Mouse (Mus musculus) hindbrain, embryonic 14.5 days (tissue): ENCODE measurements at regions not wholly inside any gene's neighbourhood (a gene's known extent, or its start where the extent isn't known, plus 50 kb on each side); places are given as distances from the start of the nearest gene placed in this dataset.
A peak's percentile ranks its signal among the peaks of the same experiment; 100 is the strongest.

Experiments
- ATAC-seq: fragments of 200-750 bp; cut with Nextera tagmentation; 2 replicates; pipeline ENCODE4 v1.8.0; 2017; ENCODE audit warnings: moderate number of reproducible peaks, mild to moderate bottlenecking, moderate TSS enrichment, moderate library complexity; ENCODE audit not compliant: low FRiP score
- DNase-seq: peaks from one replicate; pipeline ENCODE4 v3.0.0-alpha.2; 2015; ENCODE audit warnings: low spot score
- H3K27ac ChIP-seq: fragments of 300-500 bp; sonication (generic); 2 replicates; pipeline ENCODE4 v1.5.1; 2014; ENCODE audit warnings: mild to moderate bottlenecking, moderate library complexity
- H3K27me3 ChIP-seq: fragments of 300-500 bp; sonication (generic); 2 replicates; pipeline ENCODE4 v1.6.1; 2014; ENCODE audit warnings: mild to moderate bottlenecking, low read length, mixed read lengths; ENCODE audit not compliant: control insufficient read depth, insufficient read depth
- H3K36me3 ChIP-seq: fragments of 300-500 bp; sonication (generic); replicated peaks from 2 replicates; pipeline ENCODE4 v1.6.1; 2014; ENCODE audit not compliant: control insufficient read depth, insufficient read depth
- H3K4me1 ChIP-seq: fragments of 300-500 bp; sonication (generic); replicated peaks from 2 replicates; pipeline ENCODE4 v1.6.1; 2014; ENCODE audit warnings: antibody characterized with exemption, low read length, mixed read lengths; ENCODE audit not compliant: control insufficient read depth, insufficient read depth
- H3K4me2 ChIP-seq: fragments of 300-500 bp; sonication (generic); replicated peaks from 2 replicates; pipeline ENCODE4 v1.6.1; 2014; ENCODE audit warnings: mild to moderate bottlenecking, moderate library complexity
- H3K4me3 ChIP-seq: fragments of 300-500 bp; sonication (generic); replicated peaks from 2 replicates; pipeline ENCODE4 v1.5.1; 2014; ENCODE audit warnings: mild to moderate bottlenecking, low read length
- H3K9ac ChIP-seq: fragments of 300-500 bp; sonication (generic); 2 replicates; pipeline ENCODE4 v1.6.1; 2014
- H3K9me3 ChIP-seq: fragments of 300-500 bp; sonication (generic); 2 replicates; pipeline ENCODE4 v1.6.1; 2016; ENCODE audit warnings: low read length; ENCODE audit not compliant: control insufficient read depth
- WGBS: fragments of 180-500 bp; shearing (Covaris S2); extraction: QIAGEN DNeasy Blood & Tissue Kit; methylation state at CpG from one replicate; pipeline ENCODE4 v1.1.7; 2014; 5-methylcytosine and 5-hydroxymethylcytosine counted together

DNA sequence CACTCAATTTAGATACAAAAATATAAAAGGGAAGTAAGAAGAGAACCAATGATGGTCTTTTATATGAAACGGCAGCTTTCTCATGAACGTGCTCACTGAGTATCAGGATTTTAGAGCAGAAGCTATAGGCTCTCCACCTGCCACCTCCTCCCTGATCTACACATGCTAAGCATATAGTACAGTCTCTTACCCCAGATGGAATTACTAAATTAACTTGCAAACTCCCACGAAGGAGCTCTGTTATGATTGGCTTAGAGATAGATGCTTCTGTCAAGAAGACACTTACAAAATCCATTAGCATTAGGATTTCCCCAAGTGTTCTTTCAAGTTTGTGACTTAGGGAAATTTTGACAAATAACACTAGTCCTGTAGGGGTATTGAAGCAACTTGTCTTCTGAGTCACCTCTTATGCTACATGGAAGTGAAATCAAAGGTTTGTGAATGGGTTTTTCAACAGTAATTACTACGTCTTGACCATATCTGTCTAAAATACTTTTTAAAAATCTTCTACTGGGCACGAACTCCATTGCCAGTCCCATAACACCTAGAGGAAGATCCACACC lies 60.6 kb downstream of the Crygs start:
- H3K9ac ChIP-seq: no peak overlapping the region
- no peaks in the 10 kb centered on the region for H3K4me1 ChIP-seq
- no peaks in the 10 kb centered on the region for H3K9me3 ChIP-seq
- H3K4me2 ChIP-seq: no peak overlapping the region
- H3K36me3 ChIP-seq: no peaks in the 10 kb centered on the region
- no peak overlapping the region for H3K4me3 ChIP-seq
- no peaks in the 10 kb centered on the region for H3K27me3 ChIP-seq
- DNase-seq (no peak), ATAC-seq (no peak)
- WGBS: 91% methylated on average over 5 of the region's 5 CpGs
- no peak overlapping the region for H3K27ac ChIP-seq

DNA sequence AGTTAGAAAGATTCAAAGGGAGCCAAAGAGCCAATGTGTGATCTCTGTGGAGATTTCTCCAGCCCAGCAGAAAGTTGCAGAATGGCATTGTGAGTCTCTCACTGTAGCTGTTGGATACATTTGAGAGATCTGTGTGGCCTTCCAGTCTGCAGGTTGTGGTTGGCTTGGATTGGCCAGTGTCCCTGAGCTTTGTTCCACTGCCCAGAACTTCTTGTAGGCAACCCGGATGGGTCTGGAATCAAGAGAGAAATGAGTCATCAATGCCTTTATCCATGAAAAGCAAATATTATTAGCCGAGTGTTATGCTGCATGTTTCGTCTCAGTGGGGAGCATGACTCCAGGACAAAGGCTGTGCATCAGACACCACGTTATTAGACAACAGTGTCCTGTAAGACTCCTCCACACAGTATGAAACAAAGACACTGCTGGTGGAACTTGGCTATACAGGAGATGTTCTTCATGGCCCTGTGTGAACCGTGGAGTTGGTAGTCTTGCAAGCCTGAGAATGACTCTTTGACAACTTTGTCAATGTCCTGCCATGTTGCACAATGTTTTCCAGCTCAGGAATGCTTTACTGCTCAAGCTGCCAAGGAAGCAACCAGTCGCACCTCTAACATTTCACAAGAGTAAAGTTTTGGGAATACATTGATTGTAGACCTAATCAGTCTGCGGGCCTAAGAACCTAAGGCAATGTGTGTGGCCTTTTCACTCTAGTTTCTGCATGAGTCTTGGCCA lies 67.1 kb downstream of the Crygs start:
- no peaks in the 10 kb centered on the region for H3K27me3 ChIP-seq
- H3K4me2 ChIP-seq: no peak overlapping the region
- ATAC-seq (no peak), DNase-seq (no peak)
- H3K36me3 ChIP-seq: no peaks in the 10 kb centered on the region
- 82% methylated on average over 7 of the region's 7 CpGs for WGBS
- no peak overlapping the region for H3K9ac ChIP-seq
- H3K4me3 ChIP-seq: no peak overlapping the region
- no peak overlapping the region for H3K27ac ChIP-seq
- no peaks in the 10 kb centered on the region for H3K4me1 ChIP-seq
- no peaks in the 10 kb centered on the region; the same call in 1 of the 2 replicates for H3K9me3 ChIP-seq

DNA sequence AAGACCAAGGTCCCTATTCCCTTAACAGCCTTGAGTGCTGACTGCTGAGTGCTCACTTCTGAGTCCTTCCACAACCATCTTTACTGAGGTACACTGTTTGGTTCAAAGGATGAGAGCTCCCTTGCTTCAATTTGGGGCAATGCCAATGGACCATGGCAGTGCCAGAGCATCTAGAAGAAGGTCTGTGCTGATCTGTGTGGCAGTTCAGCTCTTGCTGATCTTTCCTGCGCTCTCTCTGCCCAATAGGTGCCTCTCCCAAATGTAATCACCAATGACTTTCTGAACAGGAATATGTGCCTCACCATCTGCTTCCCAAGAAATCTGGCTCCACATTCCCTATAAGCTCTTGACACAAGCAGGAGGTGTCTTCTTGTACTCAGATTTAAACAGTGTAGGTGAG lies 67.9 kb downstream of the Crygs start:
- H3K27me3 ChIP-seq: no peaks in the 10 kb centered on the region
- H3K4me2 ChIP-seq: no peak overlapping the region
- WGBS: 90% methylated on average over 1 of the region's 1 CpGs
- ATAC-seq (no peak), DNase-seq (no peak)
- no peaks in the 10 kb centered on the region for H3K36me3 ChIP-seq
- no peak overlapping the region for H3K27ac ChIP-seq
- H3K9me3 ChIP-seq: no peaks in the 10 kb centered on the region; the same call in 1 of the 2 replicates
- no peak overlapping the region for H3K9ac ChIP-seq
- no peaks in the 10 kb centered on the region for H3K4me1 ChIP-seq
- H3K4me3 ChIP-seq: no peak overlapping the region

DNA sequence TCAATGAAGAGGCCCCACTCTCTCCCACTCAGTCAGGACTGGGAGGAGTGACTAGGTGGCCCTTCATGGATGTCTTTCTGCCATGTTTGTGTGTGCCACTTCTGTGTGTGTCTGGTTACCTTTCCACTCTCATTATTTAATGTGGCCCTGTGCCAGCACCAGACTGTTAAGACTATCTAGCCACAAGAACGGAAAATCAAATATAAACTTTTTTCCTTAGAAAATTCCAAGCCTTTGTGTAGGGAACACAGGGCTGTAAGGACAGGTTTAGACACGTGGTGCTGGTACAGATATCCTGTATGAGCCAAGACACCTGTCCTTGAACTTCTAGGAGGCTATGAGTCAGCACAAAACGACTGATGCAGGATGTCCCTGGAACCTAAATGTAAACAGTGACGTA lies 69.9 kb downstream of the Crygs start:
- ATAC-seq (no peak), DNase-seq (no peak)
- no peak overlapping the region for H3K4me3 ChIP-seq
- H3K9me3 ChIP-seq: no peaks in the 10 kb centered on the region; the same call in 1 of the 2 replicates
- no peaks in the 10 kb centered on the region for H3K27me3 ChIP-seq
- no peak overlapping the region for H3K27ac ChIP-seq
- WGBS: 80% methylated on average over 4 of the region's 4 CpGs
- no peak overlapping the region for H3K4me2 ChIP-seq
- no peak overlapping the region for H3K9ac ChIP-seq
- H3K36me3 ChIP-seq: no peaks in the 10 kb centered on the region
- H3K4me1 ChIP-seq: no peaks in the 10 kb centered on the region

DNA sequence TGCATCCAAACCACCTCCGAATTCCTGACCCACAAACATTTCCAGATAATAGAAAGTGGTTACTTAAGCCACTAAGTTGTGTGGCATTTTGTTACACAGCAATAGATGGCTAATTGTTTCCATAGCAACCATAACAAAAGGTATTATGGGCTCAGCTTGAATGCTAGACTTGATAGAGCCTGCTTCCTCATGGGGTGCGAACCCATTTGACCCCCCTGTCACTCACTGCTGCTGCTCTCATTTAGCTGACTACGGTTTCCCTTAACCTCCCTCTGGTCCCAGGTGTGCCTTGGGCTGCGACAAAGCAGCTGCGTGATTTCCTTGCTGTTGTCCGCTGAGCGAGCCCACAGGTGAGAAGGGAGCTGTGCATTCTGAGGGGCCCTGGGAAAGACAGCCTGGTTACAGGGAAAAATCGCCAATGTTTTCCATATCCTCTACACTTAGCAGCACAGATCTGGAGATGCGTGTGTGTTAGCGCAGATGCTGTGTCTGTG lies 76.8 kb downstream of the Crygs start:
- no peak overlapping the region; the same call in 1 of the 2 replicates for H3K4me2 ChIP-seq

DNA sequence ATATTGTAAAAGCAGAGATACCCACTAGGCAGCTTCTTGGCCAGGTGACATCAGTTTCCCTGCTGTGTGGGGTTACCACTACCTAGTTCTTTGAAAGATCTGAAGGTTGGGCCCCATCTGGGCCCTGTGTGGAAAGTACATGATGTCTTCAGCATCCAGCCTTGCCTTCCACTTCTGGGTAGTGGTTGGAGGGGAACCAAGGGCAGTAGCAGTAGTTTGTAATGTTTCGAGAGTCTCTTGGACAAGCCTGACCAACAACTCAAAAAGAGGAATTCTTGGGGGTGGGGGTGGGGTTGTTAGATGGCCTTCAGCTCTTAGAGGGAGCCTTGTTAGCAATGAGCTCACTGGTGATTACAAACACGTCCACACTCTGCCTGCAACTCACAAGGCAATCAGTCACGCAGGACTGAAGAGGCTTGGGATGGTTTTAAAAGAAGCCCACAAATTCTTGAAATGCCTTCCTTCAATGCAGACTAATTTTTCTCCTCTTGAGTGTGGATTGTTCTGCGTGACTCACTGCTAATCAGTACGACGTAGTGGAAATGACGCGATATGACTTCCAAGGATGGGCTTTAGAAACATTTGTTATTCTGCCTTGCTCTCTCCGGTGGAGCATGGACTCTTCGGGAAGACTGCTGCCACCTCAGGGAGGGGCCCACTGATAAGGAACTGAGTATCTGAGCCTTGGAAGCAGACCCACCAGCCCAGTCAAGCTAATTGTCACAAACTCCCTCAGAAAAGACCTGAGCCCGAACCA lies 76.9 kb upstream of the Dgkg start:
- H3K36me3 ChIP-seq: no peaks in the 10 kb centered on the region
- no peak overlapping the region for H3K9ac ChIP-seq
- no peak overlapping the region for H3K4me3 ChIP-seq
- no peaks in the 10 kb centered on the region for H3K27me3 ChIP-seq
- 12% methylated on average over 11 of the region's 11 CpGs for WGBS
- no peak overlapping the region; the same call in 1 of the 2 replicates for H3K4me2 ChIP-seq
- H3K4me1 ChIP-seq: 0 out of 2 replicates have a peak, but pooled peaks cover 4% of the 10 kb centered on the region
- H3K27ac ChIP-seq: no peak overlapping the region
- H3K9me3 ChIP-seq: no peaks in the 10 kb centered on the region
- ATAC-seq (0 out of 2 replicates have a peak, but pooled peaks have one; percentile 27), DNase-seq (peak; percentile 24)

More for the DNA sequence above, 76.8 kb downstream of the Crygs start:
- Histone ChIP-seq H3K9ac (no peak overlapping the region), H3K9me3 (no peaks in the 10 kb centered on the region), H3K27me3 (no peaks in the 10 kb centered on the region), H3K4me3 (no peak overlapping the region), H3K27ac (no peak overlapping the region), H3K4me1 (0 out of 2 replicates have a peak, but pooled peaks cover 4% of the 10 kb centered on the region), H3K36me3 (no peaks in the 10 kb centered on the region)
- ATAC-seq (peak; percentile 51; the same call in 1 of the 2 replicates), DNase-seq (peak; percentile 32)
- WGBS: 29% methylated on average over 10 of the region's 10 CpGs

DNA sequence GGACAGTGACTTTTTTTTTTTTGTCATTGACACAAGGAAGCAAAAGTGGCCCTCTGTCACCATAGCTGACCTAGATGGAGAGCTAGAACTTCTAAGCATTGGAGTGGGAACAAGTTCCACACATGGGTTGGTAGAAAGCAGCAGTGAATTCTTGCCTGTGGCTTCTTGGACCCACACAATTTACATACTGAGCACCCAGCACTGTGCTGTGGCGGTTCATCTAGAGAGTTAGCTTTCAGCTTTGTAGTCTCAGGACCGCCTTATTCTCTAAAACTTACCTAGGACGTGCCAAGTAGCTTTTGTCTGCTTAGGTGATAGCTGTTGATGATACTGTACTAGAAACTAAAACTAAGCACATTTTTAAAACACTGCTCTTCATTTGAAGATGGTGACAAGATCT lies 72.1 kb upstream of the Dgkg start:
- Histone ChIP-seq H3K4me3 (no peak overlapping the region), H3K27me3 (no peaks in the 10 kb centered on the region), H3K4me2 (no peak overlapping the region), H3K4me1 (no peaks in the 10 kb centered on the region), H3K9me3 (no peaks in the 10 kb centered on the region), H3K27ac (no peak overlapping the region), H3K9ac (no peak overlapping the region), H3K36me3 (no peaks in the 10 kb centered on the region)
- WGBS: 87% methylated on average over 3 of the region's 3 CpGs
- ATAC-seq (no peak), DNase-seq (no peak)

DNA sequence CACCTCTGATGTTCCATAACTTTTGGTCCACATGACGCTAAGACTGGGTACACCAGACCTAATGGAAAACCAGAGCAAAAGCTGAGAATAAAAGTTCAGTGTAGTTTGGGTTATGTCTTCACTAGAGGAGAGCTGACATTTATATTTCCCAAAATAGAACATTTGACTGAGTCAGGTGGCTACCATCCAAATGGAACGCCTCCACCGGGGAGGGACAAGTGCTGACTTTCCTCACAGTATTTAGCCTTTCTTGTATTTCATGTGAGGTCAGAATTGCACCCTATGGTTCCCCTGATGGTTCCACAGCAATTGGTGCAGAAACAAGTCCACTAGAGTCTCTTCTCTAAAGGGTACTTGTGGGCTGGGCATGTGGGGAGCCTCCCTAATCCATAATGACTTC lies 68.2 kb upstream of the Dgkg start:
- Histone ChIP-seq H3K27ac (no peak overlapping the region), H3K4me1 (no peaks in the 10 kb centered on the region), H3K4me3 (no peak overlapping the region), H3K36me3 (no peaks in the 10 kb centered on the region), H3K9me3 (no peaks in the 10 kb centered on the region), H3K27me3 (no peaks in the 10 kb centered on the region), H3K4me2 (no peak overlapping the region), H3K9ac (no peak overlapping the region)
- no peak for DNase-seq
- no peak for ATAC-seq
- over 99% methylated on average over 3 of the region's 3 CpGs for WGBS

DNA sequence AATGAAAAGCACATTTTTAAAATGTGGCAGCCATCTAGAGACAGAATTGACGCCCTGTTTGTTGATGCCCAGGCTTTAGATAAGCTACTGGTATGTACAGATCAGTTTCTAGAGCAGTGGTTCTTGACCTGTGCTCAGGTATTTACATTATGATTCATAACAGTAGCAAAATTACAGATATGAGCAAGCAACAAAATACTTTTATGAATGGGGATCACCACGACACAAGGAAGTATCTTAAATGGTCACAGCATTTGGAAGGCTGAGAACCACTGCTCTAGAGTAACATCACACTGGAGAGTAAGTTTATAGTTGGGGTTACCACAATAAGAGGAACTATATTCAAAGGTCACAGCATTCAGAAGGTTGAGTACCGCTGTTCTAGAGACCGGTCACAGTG lies 66.3 kb upstream of the Dgkg start:
- no peak overlapping the region for H3K4me2 ChIP-seq
- no peak for ATAC-seq
- no peaks in the 10 kb centered on the region for H3K36me3 ChIP-seq
- H3K4me1 ChIP-seq: 0 out of 2 replicates have a peak, but pooled peaks cover 3% of the 10 kb centered on the region
- H3K4me3 ChIP-seq: no peak overlapping the region
- no peak overlapping the region for H3K27ac ChIP-seq
- H3K9me3 ChIP-seq: no peaks in the 10 kb centered on the region
- H3K9ac ChIP-seq: no peak overlapping the region
- H3K27me3 ChIP-seq: no peaks in the 10 kb centered on the region
- DNase-seq: no peak
- 95% methylated on average over 4 of the region's 4 CpGs for WGBS
